Mouse (Mus musculus) urinary bladder, postnatal 4 days (tissue): Measurements from ENCODE around the gene Sec13.

ENCODE experiments used
- DNase-seq, 2 experiments: peaks; one replicate each; pipeline ENCODE4 v3.0.0; 2021 to 2022; ENCODE audit warnings: low spot score in 2 of 2

Sec13 gene

DNA sequence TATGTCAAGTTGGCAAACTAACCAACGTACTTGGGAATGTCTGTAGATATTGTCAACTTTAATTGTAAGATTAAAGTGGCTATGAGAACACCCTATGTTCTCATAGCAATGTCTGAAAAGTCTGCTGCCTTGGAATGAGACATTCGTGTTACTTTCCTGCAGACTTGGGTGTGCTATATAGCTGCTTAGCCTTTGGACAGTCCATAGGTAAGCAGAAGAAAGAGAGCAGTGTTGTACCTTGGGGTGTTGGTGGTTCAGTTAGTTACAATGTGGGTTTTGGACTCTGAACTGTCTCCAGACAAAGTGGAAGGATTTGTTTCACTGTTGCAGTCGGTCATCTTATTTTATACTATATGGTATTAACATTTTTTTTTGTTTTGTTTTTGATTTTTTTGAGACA is 27.8 kb downstream of the Sec13 start:
- DNase-seq, result no peak

- peak in 1 of 2 experiments; percentile 29 for DNase-seq
Observed at GRCm38 (mm10) chr6:113697222-113698205, 43.0 kb downstream of the Sec13 start.

- DNase-seq, result peak; percentile 96 to 97
Observed at GRCm38 (mm10) chr6:113696582-113697221, 43.8 kb downstream of the Sec13 start, which contains the start of gene Tatdn2. Gene Tatdn2 (plus strand): TSS chr6:113697050.

GRCm38 (mm10) chr6:113695766-113696355 is 44.7 kb downstream of the Sec13 start:
- DNase-seq, result no peak

DNA sequence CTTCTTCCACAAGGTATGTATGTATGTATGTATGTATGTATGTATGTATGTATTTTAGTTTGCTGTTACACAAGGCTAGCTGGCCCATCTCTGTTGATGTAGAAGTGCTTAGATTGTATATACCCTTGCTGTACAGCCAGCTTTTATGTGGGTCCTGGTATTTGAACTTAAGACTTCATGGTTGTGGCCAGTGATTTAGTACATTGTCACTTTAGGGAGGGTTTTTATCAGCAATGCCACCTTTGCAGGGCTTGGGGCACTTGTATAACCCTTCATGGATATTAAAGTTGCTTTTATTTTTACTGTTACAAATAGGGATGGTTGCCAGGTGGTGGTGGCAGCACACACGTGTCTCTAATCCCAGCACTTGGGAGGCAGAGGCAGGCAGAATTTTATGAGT is 45.3 kb downstream of the Sec13 start:
- DNase-seq, result no peak

DNA sequence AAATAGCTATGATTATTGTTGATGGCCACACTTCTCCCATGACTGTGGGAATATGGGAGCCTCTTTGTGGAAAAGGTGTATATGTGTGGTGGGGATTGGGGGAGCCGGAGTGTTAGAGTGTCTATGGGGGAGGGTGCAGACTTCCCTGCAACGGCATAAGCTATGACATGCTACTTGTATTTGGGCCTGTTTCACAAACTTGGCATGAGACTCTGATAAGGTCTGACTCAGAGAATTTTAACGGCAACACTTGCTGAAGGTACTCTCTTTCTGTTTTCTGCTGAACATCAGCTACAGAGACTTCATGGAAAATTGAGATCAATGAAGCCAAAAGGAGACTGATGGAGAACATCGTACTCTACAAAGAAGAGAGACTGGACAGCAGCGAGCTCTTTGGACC is 47.2 kb downstream of the Sec13 start:
- no peak for DNase-seq

GRCm38 (mm10) chr6:113692661-113693133 is 47.8 kb downstream of the Sec13 start:
- DNase-seq, result no peak

DNA sequence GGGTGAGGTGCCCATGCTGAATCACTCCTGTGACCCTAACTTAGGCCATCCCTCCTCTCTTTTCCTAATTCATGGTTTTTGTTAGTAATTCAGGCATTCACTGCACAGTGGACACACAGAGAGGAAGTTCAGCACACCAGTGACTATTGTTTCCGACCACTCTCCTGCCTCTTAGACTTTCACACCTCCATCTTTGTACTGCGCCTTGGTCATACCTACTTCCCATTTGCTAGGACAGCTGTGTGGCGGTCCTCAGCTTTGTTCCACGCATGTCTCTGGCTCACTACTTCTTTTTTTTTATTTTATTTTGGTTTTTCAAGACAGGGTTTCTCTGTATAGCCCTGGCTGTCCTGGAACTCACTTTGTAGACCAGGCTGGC is 49.5 kb downstream of the Sec13 start:
- DNase-seq, result no peak

- peak; percentile 71 to 74 for DNase-seq
Observed at GRCm38 (mm10) chr6:113690400-113691083, 50.0 kb downstream of the Sec13 start.

GRCm38 (mm10) chr6:113690008-113690399 is 50.5 kb downstream of the Sec13 start:
- peak in 1 of 2 experiments; percentile 34 for DNase-seq

DNA sequence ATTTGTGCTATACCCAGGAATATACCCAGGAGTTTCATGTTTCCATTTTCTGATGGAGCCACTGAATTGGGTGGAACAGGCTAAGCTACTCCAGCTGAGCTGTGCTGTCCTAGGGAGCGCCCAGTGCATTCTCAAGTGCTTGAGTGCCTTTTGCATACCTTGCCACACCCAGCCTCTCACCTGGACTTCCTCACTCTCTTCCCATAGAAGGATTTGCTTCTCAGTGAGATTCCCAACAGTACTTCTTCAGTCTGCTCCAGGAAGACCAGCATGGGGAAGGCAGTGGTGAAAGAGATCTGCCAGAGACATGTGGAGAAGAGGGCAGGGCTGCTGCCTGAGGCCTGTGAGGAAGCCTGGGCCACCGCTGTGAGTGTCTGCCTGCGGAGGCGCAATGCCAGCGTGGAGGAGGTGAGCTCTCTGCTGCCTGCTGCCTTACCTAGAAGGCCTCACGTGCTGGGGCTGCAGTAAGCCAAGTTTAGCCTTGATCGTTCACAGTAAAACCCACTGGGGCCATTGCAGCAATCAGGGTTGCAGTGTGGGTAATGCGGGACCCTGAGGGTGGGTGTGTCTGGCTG is 53.9 kb downstream of the Sec13 start:
- no peak for DNase-seq

DNA sequence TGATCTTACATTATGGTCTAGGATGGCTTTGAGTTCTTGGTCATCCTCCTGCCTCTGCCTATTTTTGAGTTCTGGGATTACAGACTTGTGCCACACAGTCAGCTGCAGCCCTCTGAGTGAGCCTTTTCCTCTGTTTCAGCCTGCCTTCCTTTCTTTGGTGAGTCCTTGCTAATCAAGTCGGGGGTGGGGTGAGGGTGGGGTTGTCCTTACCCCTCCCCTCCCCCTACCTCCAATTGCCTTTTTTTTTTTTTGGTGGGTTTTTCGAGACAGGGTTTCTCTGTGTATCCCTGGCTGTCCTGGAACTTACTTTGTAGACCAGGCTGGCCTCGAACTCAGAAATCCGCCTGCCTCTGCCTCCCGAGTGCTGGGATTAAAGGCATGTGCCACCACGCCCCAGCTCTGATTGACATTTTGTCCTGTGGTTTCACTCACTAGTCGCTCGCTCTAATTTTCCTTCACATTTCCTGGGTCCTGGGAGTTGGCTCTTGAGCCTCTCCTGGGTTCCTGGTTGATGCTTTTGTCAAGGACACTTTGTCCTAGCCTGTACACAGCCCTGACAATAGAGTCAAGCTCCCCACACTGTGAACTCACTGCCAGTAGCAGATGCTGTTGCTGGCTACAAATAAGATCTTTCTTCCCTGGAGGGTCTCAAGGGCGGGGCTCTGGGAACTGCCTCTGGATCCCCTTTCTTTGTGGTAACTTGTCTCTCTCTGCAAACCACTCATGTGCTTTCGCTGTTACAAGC is 57.3 kb downstream of the Sec13 start:
- no peak for DNase-seq

DNA sequence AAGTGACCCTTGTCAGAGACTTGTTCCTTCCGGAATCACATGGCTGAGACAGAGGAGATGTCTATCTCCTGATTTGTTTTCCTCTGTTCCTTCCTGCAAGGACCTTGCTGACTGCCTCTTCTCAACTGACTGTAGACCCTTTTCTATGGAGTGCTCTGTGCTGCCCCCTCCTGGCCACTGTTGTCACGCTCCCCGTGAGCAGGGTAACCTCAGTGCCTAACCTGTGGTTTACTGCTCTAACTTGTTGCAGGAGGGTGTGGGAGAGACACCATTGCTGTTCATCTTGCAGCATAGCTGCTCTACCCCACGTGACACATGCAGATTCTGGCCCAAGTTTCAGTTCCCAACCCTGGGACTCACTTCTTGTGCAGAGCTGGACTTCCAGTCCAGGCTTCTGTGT is 59.3 kb downstream of the Sec13 start:
- peak; percentile 68 to 87 for DNase-seq

GRCm38 (mm10) chr6:113679993-113680566 is 60.5 kb downstream of the Sec13 start:
- no peak for DNase-seq

DNA sequence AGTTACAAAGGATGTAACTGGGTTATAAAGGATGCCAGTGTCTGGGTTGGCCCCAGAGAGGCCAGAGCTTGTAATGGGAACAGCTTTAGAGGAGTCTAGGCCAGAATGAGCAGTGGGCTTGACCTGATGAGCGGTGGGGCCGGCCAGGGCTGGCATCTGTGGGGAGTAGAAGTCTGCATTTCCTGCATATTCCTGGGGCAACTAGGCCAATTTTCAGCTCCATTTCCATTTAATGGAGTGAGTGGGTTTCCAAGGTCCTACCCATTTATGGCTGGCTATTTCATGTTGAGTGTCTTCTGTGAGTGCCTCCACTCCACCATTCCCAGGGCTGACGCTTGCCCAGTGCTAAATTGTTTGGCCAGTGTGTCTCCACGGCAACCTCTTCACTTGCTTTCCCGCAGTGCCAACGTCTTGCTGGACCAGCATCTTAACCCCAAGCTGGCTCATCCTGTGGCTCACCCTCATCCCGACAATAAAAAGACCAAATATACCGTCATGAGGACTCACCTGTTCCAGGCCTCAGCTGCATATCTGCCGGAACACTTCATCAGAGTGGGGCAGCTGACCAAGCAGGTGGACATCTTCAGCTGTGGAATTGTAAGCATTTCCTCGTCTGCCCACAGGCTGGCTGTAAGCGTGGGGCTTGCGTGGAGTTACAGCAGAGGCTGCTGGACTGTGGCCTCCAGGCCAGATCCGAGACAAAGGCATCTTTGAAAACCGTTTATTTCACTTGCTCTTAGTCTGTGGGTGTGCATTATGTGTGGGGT is 62.1 kb downstream of the Sec13 start:
- DNase-seq, result no peak
